Mouse (Mus musculus): Measurements from ENCODE around the gene Slc25a48. TPM values are rescaled to one million over a fixed set of nuclear protein-coding genes. Genes with fewer than 3 reads are reported as not detected.

Slc25a48 gene
- total and polyA plus RNA-seq, 2 experiments from 2014 or later: 0.57 TPM; not detected in 1

DNA sequence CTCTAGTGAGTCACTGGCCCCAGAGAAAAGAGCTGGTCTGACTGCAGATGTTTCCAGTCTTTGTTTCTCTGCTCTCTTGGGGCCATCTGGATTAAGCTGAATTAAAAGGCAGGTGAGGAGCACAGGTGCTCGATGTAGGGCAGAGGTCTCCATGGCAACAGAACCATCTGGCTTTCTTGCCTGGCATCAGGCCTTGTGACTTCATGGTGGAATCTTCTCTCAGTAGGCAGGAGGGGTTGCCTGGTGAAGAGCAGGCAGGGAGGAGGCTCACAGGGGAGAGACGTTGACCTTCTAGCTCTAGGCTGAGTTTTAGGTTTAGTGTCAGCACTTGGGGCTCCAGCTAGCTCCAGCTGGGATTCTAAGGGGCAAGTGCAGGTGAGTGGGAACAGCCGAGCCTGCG is 11.8 kb upstream of the Slc25a48 start, which contains the start of gene Gm3045:
Gene Gm3045, plus strand, starts transcription at position 230 of the 400 bp plus-strand sequence.
- Histone ChIP-seq H3K27ac (ENCODE audit: low read depth) (no peak within 1 kb of the TSS), H3K9me3 (replicated peaks; ENCODE audit: control insufficient read depth, low read length) (no peaks in the 10 kb centered on the region), H3K36me3 (replicated peaks; ENCODE audit: control insufficient read depth, insufficient read depth, low read length) (no peaks in the 10 kb centered on the region), H3K4me3 (ENCODE audit: low read depth, low read length) (no peak within 1 kb of the TSS), H3K4me1 (ENCODE audit: control insufficient read depth, insufficient read depth) (no peaks in the 10 kb centered on the region), H3K9ac (replicated peaks; ENCODE audit: low read depth, low read length) (no peak within 1 kb of the TSS), H3K4me2 (ENCODE audit: low read depth, low read length) (no peak within 1 kb of the TSS), H3K27me3 (ENCODE audit: control insufficient read depth, insufficient read depth, low read length) (peaks cover 38% of the 10 kb centered on the region)
- ATAC-seq (ENCODE audit: insufficient read depth, low read depth) (no peak), DNase-seq (ENCODE audit: low spot score) (no peak)
- WGBS: 77% methylated on average over 4 of the region's 4 CpGs
- TF ChIP-seq CTCF (IDR thresholded peaks at IDR 0.05; ENCODE audit: low read depth) (no peak), EP300 (IDR thresholded peaks at IDR 0.05; ENCODE audit: low read depth) (no peak)

DNA sequence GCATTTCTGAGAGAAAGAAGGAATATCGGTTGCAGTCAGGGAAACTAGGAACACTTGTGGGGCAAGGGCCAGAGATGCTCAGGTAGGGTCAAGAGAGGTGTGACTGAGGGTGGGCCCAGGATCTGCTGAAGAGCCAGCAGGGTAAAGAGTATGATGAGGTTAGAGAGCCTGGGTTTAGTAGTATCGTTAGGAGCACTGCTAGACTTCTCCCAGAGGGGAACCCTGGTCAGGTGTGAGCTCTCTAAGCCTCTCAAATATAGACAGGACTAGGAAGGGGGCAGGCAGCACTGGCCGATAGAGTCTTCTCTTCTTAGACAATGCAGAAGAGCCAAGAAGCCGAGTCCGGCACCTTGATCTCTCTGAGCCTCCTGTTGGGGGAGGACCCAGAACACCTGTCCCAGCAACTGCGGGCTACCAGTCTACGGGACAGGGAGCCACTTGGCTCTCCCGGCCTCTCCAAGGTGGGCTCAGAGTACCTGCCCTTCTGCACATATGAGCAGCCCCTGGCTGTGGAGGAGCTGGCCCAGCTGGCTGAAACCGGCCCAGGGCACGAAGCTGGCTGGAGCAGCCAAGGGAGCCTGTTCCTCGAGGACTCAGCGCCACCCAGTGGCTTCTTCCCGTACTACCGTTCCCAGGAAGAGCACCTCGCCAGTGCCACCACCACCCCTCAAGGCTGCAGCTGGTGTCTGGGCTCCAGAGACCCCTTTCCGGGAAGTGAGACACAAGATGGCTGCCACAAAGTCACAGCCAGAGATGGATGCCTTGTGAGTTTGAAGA is 9.2 kb upstream of the Slc25a48 start:
- Histone ChIP-seq H3K4me2 (ENCODE audit: low read depth, low read length) (no peak overlapping the region), H3K4me3 (ENCODE audit: low read depth, low read length) (no peak overlapping the region), H3K9me3 (replicated peaks; ENCODE audit: control insufficient read depth, low read length) (no peaks in the 10 kb centered on the region), H3K4me1 (ENCODE audit: control insufficient read depth, insufficient read depth) (no peaks in the 10 kb centered on the region), H3K27ac (ENCODE audit: low read depth) (no peak overlapping the region), H3K9ac (replicated peaks; ENCODE audit: low read depth, low read length) (no peak overlapping the region), H3K36me3 (replicated peaks; ENCODE audit: control insufficient read depth, insufficient read depth, low read length) (no peaks in the 10 kb centered on the region), H3K27me3 (ENCODE audit: control insufficient read depth, insufficient read depth, low read length) (peaks cover 29% of the 10 kb centered on the region)
- no peak for TF ChIP-seq EP300 (IDR thresholded peaks at IDR 0.05; ENCODE audit: low read depth)
- peak; percentile 79 for TF ChIP-seq CTCF (IDR thresholded peaks at IDR 0.05; ENCODE audit: low read depth)
- WGBS: 33% methylated on average over 16 of the region's 16 CpGs
- ATAC-seq (ENCODE audit: insufficient read depth, low read depth) (peak; percentile 67; the same call in 1 of the 2 replicates), DNase-seq (ENCODE audit: low spot score) (peak; percentile 73)

DNA sequence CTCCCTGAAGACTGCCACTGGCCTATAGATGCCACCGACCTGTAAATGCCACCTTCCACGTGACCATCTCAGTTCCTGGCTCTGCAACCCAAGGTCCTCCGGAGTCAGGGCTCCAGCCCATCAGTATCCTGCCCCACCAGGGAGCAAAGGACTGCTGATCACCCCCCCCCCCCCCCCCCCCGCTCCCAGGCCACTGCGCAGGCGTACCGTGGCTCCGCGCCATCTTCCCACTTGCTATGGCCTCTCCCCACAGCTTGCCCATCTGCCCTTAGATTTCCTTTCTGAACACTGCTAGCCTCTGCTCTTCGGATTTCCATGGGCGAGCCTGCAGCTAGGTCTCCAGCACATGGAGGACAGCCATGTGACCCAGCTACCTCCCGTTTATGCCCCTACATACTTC is 5.7 kb upstream of the Slc25a48 start:
- H3K27me3 ChIP-seq (ENCODE audit: control insufficient read depth, insufficient read depth, low read length): peaks cover 35% of the 10 kb centered on the region
- H3K9ac ChIP-seq (replicated peaks; ENCODE audit: low read depth, low read length): no peak overlapping the region
- H3K4me1 ChIP-seq (ENCODE audit: control insufficient read depth, insufficient read depth): no peaks in the 10 kb centered on the region

DNA sequence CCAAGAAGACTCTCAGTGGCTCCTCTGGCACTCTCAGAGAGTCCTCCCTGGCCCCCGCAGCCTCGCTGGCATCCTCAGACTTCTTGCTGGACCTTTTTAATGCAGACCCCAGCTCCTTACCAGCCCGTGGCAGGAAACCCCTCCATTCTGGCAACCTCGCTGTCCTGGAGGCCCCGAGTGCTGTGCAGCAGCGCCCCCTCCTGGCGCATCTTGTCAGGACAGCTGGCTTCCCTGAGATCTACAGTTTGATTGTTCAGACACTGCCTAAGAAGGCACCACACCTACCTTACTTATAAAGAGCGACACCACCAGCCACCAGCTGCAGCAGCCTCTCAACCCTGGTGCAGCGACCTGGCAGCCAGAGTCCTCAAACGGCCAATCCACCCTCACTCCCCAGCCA is 4.7 kb upstream of the Slc25a48 start:
- TF ChIP-seq CTCF (IDR thresholded peaks at IDR 0.05; ENCODE audit: low read depth) (peak; percentile 61), EP300 (IDR thresholded peaks at IDR 0.05; ENCODE audit: low read depth) (no peak)
- H3K4me3 ChIP-seq (ENCODE audit: low read depth, low read length): no peak overlapping the region
- H3K9me3 ChIP-seq (replicated peaks; ENCODE audit: control insufficient read depth, low read length): no peaks in the 10 kb centered on the region
- no peak overlapping the region for H3K27ac ChIP-seq (ENCODE audit: low read depth)
- DNase-seq (ENCODE audit: low spot score) (no peak), ATAC-seq (ENCODE audit: insufficient read depth, low read depth) (no peak)
- no peak overlapping the region for H3K4me2 ChIP-seq (ENCODE audit: low read depth, low read length)
- peaks cover 43% of the 10 kb centered on the region for H3K27me3 ChIP-seq (ENCODE audit: control insufficient read depth, insufficient read depth, low read length)
- no peak overlapping the region for H3K9ac ChIP-seq (replicated peaks; ENCODE audit: low read depth, low read length)
- no peaks in the 10 kb centered on the region for H3K36me3 ChIP-seq (replicated peaks; ENCODE audit: control insufficient read depth, insufficient read depth, low read length)
- WGBS: 17% methylated on average over 10 of the region's 10 CpGs
- no peaks in the 10 kb centered on the region for H3K4me1 ChIP-seq (ENCODE audit: control insufficient read depth, insufficient read depth)

More for the DNA sequence above, 5.7 kb upstream of the Slc25a48 start:
- Histone ChIP-seq H3K4me2 (ENCODE audit: low read depth, low read length) (no peak overlapping the region), H3K36me3 (replicated peaks; ENCODE audit: control insufficient read depth, insufficient read depth, low read length) (no peaks in the 10 kb centered on the region), H3K27ac (ENCODE audit: low read depth) (no peak overlapping the region), H3K4me3 (ENCODE audit: low read depth, low read length) (no peak overlapping the region), H3K9me3 (replicated peaks; ENCODE audit: control insufficient read depth, low read length) (no peaks in the 10 kb centered on the region)
- DNase-seq (ENCODE audit: low spot score): no peak
- no peak for TF ChIP-seq EP300 (IDR thresholded peaks at IDR 0.05; ENCODE audit: low read depth)
- TF ChIP-seq CTCF (IDR thresholded peaks at IDR 0.05; ENCODE audit: low read depth): no peak
- 74% methylated on average over 8 of the region's 12 CpGs for WGBS
- ATAC-seq (ENCODE audit: insufficient read depth, low read depth): no peak

DNA sequence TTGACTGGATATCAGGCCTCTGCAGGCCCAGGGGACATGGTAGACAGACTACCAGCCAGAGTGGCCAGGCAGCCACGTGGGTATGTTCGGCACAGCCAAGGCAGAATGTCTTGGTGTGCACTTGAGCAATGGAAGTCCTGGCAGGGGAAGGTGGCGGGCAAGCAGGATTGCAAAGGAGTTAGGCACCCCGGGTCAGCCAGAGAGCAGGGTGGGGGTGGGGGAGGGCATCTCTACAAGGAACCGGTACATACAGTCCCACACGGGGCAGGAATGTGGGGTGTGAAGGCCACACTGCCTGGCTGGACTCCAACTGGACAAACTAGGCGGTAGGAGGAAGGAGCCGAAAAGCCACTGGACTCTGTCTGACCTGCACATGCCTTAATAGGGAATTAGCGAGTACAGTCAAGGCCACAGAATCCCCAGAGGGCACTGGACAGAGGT is 3.8 kb upstream of the Slc25a48 start:
- H3K36me3 ChIP-seq (replicated peaks; ENCODE audit: control insufficient read depth, insufficient read depth, low read length): no peaks in the 10 kb centered on the region
- TF ChIP-seq EP300 (IDR thresholded peaks at IDR 0.05; ENCODE audit: low read depth) (no peak), CTCF (IDR thresholded peaks at IDR 0.05; ENCODE audit: low read depth) (no peak)
- no peak overlapping the region for H3K27ac ChIP-seq (ENCODE audit: low read depth)
- H3K4me1 ChIP-seq (ENCODE audit: control insufficient read depth, insufficient read depth): no peaks in the 10 kb centered on the region
- no peak overlapping the region for H3K4me2 ChIP-seq (ENCODE audit: low read depth, low read length)
- no peak for DNase-seq (ENCODE audit: low spot score)
- no peaks in the 10 kb centered on the region for H3K9me3 ChIP-seq (replicated peaks; ENCODE audit: control insufficient read depth, low read length)
- H3K4me3 ChIP-seq (ENCODE audit: low read depth, low read length): no peak overlapping the region
- 60% methylated on average over 9 of the region's 9 CpGs for WGBS
- no peak overlapping the region for H3K9ac ChIP-seq (replicated peaks; ENCODE audit: low read depth, low read length)
- ATAC-seq (ENCODE audit: insufficient read depth, low read depth): no peak
- peaks cover 46% of the 10 kb centered on the region for H3K27me3 ChIP-seq (ENCODE audit: control insufficient read depth, insufficient read depth, low read length)
